Mouse (Mus musculus) naive thymus-derived CD4-positive, alpha-beta T cell, adult 2 months (primary cell): Measurements from ENCODE around the gene Gm5799.
"Not testable (repeated sequence)": the region's sequence is repeated elsewhere in the genome, so short reads cannot be mapped to it uniquely, and the experiment has no call there.

Experiments used
- DNase-seq: peaks from one replicate; pipeline ENCODE4 v3.0.0-alpha.2; 2011; ENCODE audit warnings: low read depth

Gm5799 gene

DNA sequence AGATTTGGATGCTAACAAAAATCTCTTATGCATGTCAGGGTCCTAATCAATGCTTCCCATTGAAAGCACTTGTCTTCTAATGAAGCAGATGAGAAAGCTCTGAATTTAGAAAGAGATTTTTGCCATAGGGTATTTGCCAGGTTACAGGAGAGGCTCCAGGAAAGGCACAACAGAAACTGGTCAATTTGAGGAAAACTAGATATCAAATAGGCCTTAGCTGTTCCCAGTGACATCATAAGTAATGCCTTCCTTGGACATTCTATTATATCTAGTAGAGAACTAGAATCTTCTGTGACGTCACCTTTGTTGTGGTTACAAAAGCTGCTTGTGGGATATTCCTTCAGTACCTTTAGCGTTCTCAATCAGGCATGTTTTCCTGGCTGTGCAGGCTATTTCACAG lies at the start of gene Gm5799:
Gm5799 (plus strand) TSS at position 301 of the 400 bp plus-strand sequence.
- DNase-seq, result not testable (repeated sequence)

DNA sequence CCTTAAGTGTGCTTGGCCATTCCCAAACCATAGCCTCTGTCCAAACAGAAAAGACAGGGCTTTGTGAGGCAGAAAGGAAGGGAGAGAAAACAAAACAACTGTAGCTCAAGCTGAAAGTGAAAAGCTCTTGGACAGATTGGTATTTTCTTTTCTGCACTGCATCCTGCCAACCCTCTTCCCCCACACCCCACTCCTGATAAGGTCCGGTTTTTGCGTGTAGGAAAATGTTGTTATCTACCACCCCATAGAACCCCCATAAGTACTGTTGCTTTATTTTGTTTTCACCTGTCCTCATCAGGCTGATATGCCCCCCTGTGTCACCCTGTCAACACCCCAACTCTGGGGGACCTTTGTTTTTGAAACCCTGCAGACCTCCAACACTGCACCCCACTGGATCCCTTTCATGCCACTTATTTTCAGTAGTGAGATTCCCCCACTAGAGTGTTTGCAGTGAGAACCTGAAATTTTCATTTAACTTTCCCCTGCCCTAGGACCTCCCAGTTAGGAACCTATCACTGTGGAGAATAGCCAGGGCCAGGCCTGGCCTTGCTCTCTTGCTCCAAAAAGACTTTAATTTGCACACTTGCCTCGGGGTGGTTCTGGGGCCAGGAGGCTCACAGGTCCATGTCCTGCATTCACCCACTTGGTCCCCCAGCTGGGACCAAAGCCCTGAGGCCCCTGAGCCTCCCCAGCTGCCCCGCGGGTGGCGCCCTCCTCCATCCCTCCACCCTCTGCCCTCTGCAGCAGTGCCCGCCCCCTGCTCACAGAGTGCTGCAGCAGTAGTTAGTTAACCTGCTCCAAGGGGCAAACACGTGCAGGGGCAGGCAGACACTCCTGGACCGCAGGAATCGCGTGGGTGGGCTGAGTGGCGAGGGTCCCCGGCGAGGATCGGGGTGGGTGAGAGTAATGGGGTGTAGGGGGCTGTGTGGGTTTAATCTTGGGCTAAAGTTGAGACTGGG lies 12.0 kb upstream of the Gm5799 start:
- not testable (repeated sequence) for DNase-seq

DNA sequence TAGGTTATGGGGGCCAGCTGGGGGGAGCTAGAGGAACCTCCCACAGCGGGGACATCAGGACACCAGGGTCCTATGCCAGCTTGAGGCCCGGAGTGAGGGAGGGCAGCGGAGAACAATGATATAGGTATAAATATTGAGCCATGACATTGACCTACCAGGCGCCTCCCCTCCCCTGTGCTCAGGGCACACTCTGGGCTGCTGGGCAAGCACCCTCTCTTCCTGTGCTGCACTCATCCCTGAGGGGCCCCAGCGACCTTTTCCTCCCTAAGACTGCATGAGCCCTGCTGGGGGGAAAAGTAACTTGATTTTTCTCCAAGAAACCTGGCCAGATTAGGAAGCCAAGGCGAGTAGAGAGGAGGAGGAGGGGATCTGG lies 11.4 kb upstream of the Gm5799 start:
- not testable (repeated sequence) for DNase-seq

DNA sequence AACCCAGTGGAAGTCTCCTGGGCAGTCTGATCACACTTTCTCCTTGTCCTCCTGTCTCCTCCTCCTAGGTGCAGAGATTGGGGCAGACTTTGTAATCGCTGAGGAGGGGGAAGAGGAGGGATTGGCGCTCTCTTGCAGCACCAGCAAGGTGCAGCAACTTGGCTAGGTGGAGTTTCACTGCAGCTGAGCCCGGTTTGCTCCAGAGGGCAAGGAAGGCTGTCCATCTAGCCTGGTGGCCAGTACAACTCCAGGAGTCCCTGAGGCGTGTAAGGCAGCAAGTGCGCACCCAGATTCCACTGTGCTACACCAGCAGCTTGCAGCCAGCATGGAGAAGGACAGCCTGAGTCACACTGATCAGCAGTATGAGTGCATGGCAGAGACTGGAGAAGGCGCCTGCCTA lies 11.0 kb upstream of the Gm5799 start:
- not testable (repeated sequence) for DNase-seq

DNA sequence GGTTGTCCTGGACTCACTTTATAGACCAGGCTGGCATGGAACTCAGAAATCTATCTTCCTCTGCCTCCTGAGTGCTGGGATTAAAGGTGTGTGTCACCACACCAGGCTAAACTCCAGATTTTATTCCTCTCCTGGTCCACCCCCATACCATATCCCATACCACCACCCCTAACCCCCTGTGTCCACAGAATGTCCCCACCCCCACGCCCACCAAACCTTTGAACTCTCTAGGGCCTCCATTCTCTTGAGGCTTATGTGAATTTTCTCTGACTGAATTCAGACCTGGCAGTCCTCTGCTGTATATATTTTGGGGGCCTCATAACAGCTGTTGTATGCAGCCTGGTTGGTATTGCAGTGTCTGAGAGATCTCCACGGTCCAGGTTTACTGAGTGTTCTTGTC lies 5.2 kb upstream of the Gm5799 start:
- DNase-seq, result not testable (repeated sequence)

DNA sequence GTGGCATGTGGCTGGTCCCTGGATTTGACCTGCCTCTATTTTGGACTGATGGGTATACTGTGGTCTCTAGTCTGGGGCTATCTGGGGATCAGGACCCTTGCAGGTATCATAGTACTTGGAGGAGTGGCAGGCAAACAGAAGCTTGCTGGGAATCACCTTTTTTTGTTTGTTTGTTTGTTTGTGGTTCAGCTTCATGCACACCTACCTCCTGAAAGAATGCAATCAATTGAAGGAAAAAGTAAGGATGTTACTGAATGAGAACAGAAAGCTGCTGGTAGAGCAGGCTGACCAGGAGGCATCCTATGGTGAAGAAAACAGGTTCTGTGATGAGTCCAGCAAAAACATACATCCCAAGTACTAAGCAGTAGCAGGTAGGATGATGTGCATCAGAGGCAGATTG lies 2.9 kb downstream of the Gm5799 start:
- DNase-seq, result not testable (repeated sequence)

DNA sequence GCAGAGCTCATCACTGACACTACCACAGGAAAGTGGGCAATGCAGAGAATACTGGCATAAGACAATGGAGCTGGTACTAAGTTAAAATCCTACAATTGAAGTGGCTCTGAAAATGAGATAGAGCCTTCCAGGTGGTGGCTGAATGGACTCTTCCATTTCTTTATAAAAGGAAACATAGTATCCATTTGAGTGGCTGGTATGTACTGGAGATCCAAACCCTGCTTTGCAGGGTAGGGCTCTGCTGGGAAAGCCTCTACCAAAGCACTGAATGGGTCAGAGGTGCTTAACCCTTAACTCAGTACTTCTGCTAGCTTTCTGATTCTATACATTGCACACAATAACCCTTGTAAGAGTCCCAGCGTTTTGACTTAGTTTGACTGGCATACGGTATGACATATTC lies 8.9 kb downstream of the Gm5799 start:
- not testable (repeated sequence) for DNase-seq

DNA sequence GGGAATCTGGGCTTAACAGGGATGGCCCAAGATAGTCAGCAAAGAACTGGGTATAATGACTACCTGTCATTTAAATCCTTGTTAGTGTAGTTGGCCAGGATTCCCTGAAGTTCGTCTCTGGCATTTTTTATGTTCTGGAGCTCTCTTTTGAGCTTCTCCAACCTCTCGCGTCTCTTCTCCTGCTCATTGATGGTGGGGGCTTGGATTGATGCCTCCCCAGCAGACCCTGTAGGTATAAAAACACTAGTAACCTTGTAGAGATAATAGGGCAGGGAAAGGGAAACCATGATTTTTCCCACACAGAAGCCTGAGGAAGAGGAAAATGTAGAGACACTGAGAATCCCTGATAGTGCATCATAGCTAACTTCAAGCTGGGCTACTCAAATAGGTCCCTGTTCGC lies 34.6 kb downstream of the Gm5799 start:
- DNase-seq, result not testable (repeated sequence)

DNA sequence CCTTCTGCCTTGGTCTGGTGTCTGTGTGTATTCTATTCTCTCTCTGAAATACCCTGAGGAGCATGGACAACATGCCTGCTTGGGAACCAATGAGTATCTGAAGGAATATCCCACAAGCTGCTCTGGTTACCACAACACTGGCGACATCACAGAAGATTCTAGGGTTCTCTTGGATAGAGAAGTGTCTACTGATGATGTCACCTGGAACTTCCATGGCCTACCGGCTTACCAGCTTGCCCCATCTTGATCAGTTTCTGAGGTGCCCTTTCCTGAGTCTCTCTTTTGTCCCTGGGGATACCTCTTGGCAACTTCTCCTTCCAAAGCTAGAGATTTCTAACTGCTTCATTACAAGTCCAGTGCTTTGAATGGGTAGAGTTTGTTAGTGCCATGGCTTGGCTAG lies 35.7 kb downstream of the Gm5799 start, which contains the start of gene Gm17654:
Gm17654 (minus strand) TSS at position 101 of the 400 bp plus-strand sequence.
- not testable (repeated sequence) for DNase-seq
